Mouse (Mus musculus) cerebral cortex, adult 2 months (tissue): Measurements from ENCODE around the gene Gm17545.

Source experiments
- WGBS: fragments of 180-500 bp; shearing (Covaris S2); methylation state at CpG from one replicate; pipeline ENCODE4 v1.1.7; 2018; 5-methylcytosine and 5-hydroxymethylcytosine counted together

The Gm17545 gene

GRCm38 (mm10) chr9:22453990-22454389 lies at the start of gene Gm17545:
TSS of gene Gm17545 (plus strand) at chr9:22454290.
- WGBS = 95% methylated on average over 8 of the region's 8 CpGs

DNA sequence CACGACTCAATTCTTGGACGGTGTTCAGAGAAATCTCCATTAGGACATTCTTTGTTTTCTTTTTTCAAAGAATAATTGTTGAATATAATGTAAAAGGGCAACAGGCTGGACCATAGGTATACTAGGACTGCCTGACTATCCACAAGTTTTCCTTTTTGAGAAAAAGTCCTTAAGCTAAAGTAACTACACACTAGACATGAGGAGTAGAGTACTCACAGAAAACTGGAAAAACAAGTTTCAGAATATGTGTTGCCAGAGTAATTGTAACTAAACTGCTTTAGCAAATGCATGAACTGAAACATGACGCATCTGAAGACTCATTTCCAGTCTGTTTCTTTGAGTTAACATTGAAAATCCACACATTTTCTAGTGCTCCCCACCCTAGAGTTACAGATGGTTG lies 48.7 kb upstream of the Gm17545 start:
- 57% methylated on average over 3 of the region's 3 CpGs for WGBS

DNA sequence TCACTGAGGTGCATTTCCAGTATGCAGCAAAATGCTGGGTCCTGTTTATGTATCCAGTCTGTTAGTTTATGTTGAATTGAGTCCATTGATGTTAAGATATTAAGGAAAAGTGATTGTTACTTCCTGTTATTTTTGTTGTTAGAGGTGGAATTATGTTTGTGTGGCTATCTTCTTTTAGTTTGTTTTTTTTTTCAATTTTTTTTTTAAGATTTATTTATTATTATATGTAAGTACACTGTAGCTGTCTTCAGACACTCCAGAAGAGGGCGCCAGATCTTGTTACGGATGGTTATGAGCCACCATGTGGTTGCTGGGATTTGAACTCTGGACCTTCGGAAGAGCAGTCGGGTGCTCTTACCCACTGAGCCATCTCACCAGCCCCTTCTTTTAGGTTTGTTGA lies 46.5 kb upstream of the Gm17545 start:
- WGBS = 73% methylated on average over 4 of the region's 4 CpGs

DNA sequence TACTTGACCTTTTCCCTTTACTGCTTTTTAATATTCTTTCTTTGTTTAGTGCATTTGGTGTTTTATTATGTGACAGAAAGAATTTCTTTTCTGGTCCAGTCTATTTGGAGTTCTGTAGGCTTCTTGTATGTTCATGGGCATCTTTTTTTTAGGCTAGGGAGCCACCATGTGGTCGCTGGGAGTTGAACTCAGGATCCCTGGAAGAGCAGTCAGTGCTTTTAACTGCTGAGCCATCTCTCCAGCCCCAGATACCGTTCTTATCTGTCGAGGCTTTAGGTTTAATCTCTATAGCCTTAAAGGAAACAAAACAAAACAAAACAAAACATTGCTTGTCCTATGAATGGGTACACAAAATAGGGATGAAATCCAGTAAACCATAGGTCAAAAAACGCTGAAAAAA lies 45.7 kb upstream of the Gm17545 start:
- 14% methylated on average over 4 of the region's 4 CpGs for WGBS

- WGBS = 63% methylated on average over 7 of the region's 7 CpGs
Observed at GRCm38 (mm10) chr9:22409501-22409900, 44.6 kb upstream of the Gm17545 start.

DNA sequence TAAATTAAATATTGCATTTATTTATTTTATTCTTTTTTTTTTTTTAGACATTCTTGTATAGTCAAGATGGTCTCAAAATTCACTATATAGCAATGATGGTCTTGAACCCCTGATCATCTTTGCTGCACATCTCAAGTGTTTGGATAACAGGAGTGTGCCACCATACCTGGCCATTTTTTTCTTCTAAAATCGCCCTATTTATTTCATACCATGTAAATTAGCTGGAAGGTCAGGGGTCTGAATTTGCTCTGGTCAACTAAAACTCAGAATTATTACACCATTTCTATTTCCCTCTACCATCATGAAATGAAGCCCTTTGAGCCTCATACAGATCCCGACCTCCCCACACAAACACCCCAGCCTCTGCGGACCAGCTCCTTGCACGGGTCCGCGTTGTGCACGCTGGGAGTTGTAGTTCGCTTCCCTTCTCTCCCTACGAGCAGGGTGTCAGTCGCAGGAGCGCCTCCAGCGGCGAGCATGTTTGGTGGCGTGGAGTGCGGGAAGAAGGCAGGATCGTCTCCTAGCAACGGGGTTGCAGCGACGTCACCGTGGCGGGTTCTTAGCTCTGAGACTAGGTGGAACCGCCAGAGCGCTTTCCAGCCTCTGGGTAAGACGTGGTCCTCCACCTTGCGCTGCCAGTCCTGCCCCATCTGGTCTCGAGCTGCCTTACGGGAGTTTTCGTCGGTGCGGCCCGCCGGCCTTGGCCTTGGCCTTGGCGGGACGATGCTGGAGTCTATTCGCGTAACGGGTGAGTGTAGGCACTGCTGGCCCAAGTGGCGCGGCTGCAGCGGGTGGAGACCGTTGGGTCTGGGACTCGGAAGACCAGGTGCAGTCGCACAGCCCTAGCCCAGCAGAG lies 42.9 kb upstream of the Gm17545 start, which contains the start of gene 9530077C05Rik:
TSS of gene 9530077C05Rik (plus strand) at position 512 of the 856 bp plus-strand sequence.
- WGBS = under 1% methylated on average over 43 of the region's 43 CpGs

DNA sequence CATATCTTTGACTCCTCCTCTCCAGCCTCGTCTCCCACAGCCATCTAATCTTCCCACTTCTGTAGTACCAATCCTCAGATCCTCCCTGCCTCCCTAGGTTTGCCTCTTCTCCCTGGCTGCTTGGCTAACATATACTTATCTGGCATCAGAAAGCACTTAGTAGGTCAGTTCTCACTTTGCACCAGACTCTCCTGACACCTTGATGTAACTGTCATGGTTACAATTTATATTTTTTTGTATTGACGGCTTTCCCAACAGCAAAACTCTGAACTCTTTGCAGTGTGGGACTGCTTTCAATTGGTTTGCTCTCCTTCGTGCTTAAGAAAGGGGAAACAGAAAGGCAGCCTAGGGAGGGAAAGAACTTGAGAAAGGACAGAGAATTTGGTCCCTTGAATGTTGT lies 37.9 kb upstream of the Gm17545 start:
- 88% methylated on average over 3 of the region's 3 CpGs for WGBS

DNA sequence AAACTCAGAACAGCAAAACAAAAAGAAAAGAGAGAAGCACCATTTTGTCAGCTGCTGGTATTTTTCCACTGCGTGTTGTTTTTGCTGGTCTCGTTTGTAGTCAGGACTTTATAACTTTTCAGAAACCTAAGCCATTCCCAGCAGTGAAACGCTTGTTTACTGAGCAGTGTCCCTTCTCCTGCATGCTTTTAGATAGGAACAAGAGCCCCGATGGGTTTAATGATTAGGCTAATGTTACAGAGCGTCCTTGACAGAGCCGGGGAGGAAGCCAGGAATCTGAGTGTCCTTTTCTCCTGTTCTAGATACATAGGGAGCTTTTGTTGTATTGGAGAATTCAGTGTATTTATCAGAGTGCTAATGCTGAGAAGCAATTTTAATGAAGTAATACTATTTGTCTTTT lies 36.5 kb upstream of the Gm17545 start:
- WGBS = 49% methylated on average over 6 of the region's 6 CpGs

GRCm38 (mm10) chr9:22419877-22420276 lies 34.2 kb upstream of the Gm17545 start:
- 90% methylated on average over 3 of the region's 3 CpGs for WGBS

DNA sequence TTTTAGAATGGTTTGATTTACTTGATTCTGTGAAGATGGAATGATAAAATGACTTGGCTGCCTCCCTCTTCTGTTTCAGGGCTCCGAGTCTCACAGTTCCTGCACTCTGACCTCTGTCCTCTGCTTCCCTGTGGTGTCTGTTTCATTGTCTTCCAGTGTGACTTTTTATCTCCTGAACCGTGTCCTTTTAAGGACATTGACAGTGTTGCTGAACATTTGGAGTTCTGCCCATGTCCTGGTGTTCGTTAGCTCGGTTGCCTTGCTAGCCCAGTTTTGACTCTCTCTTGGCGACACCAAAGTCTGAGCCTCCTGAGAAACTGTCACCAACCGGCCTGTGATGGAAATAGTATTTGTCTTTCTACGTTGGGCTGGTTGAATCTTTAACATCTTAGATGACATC lies 33.6 kb upstream of the Gm17545 start:
- whole genome bisulfite sequencing = 59% methylated on average over 7 of the region's 7 CpGs

GRCm38 (mm10) chr9:22422559-22422958 lies 31.5 kb upstream of the Gm17545 start:
- WGBS = 54% methylated on average over 1 of the region's 1 CpGs

- 90% methylated on average over 1 of the region's 1 CpGs for WGBS
Observed at GRCm38 (mm10) chr9:22423507-22423906, 30.6 kb upstream of the Gm17545 start.

DNA sequence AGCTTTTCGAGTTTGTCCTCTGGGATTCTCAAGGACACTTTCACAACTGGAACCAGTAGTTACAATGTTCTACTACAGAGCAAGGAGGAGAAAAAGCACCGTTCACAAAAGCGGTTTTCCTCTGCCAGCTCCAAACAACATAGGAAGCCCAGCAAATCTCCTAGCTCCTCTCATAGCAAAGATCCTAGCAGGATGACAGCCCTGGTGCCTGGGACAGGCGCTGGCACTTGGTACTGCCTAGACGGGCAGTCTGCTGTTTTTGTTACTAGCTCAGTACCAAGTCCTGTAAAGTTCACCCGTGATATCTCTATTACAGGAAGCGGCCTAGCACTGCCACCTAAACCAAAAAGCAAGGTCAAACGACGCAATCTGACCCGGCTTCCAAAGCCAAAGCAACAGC lies 29.9 kb upstream of the Gm17545 start:
- 84% methylated on average over 10 of the region's 10 CpGs for WGBS

DNA sequence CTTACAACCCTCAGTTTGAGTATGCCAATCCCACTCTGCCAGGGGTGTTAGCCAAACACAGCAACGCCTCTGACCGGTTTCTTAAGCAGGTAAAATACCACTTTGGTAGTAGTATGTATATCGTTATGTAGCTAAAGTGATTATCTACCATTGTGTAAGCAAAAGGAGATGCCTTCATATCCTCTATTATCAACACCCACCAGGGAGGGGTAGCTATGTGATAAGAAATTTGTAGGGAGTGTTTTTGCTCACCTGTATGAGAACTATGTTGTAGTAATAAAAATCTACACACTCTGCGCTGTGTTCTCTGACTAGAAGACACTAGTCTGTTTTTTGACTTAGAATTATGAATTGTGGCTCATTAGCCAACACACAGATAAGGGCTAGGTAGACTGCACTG lies 29.4 kb upstream of the Gm17545 start:
- 98% methylated on average over 4 of the region's 4 CpGs for WGBS

GRCm38 (mm10) chr9:22428028-22428665 lies 25.9 kb upstream of the Gm17545 start:
- 64% methylated on average over 4 of the region's 4 CpGs for WGBS

GRCm38 (mm10) chr9:22428666-22429410 lies 25.3 kb upstream of the Gm17545 start:
- 87% methylated on average over 14 of the region's 14 CpGs for WGBS

- WGBS = 42% methylated on average over 15 of the region's 15 CpGs
Observed at GRCm38 (mm10) chr9:22429533-22430241, 24.4 kb upstream of the Gm17545 start.

DNA sequence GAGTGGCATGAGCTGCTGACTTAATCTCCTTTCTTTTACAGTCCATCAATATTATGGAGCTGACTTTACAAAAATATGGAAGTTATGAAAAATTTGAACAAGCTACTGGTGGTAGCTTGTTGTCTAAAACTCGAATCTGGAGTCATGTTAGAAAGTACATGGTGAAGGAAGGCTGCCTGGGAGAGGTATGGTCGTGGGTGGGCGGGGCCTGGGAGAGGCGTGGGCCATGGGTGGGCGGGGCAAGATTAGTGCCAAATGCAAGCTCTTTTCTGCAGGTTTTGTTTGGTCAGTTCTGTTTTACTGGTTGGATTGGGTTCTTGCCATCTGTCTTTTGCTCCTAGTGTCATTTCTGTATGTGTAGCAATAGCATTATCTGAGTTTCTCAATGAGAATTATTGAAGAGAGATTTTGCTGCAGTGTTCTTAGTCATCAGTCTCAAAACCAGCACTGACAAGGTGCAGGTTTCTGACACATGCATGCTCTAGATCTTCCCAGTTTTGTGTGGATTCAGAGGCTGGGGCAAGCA lies 23.7 kb upstream of the Gm17545 start:
- WGBS = 49% methylated on average over 5 of the region's 5 CpGs

DNA sequence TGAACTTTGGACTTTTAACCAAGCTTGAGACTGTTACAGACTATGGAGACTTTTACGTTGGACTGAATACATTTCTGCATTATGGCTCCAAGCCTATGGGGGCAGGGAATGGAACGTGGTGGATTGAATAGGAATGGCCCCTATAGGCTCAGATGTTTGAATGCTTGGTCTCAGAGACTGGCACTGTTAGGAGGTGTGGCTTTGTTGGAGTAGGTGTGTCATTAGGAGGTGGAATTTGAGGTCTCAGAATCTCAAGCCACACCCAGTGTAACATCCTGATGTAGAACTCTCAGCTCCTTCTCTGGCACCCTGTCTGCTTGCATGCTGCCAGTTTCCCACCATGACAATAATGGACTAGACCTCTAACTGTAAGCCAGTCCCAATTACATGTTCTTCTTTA lies 20.9 kb upstream of the Gm17545 start:
- WGBS = 77% methylated on average over 2 of the region's 2 CpGs

DNA sequence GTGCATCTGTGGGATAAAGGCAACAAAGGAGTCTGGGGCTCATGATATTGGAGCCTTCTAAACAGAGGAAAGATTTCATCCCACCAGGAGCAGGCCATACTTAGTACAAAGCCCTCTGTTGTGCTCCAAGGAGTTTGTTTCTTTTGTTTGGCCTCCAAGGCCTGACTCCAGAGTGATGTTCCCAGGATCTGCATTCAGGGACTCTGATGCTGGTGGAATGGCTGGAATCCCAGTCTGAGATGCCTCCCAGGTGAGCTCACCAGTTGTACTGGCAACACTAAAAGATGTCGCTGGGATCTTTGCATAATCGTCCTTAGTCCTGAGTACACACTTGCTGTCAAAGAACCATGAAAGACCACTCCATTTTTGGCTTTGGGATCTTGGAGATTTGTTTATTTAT lies 20.0 kb upstream of the Gm17545 start:
- WGBS = 89% methylated on average over 2 of the region's 2 CpGs

DNA sequence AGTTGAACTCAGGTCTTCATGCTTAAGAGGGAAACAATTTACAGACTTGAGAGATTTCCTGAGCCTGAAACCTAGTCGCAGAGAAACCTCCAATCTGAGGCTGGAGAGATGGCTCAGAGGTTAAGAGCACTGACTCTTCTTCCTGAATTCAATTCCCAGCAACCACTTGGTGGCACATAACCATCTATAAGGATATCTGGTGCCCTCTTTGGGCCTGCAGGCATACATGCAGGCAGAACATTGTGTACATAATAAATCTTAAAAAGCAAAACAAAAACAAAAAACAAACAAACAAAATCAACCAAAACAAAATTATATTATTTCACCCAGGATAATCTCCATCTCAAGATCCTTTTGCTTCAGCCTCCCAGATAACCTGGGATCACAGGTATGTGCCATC lies 15.3 kb upstream of the Gm17545 start:
- 84% methylated on average over 1 of the region's 1 CpGs for WGBS

DNA sequence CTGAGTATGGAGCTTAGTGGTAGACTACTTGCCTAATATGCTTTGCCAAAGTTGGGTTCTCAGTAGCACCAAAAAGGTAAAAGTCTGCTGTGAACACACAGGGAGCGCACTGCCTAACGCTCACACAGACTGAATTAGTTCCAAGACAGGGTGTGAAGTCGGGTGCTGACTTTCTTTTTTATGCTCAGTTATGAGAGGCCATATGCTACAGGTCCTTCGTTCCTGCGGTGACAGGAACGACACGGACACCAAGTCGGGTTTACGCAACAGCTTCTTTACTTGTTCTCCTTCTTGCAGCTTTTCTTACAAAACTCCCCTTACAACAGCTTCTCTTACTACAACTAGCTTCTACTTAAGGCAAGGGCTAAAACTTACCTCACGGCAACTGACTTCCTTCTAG lies 10.9 kb upstream of the Gm17545 start:
- WGBS = 65% methylated on average over 10 of the region's 10 CpGs
